9 mouse cellular contexts compared by ENCODE assay signal in genomic region chr6:34353658-34354353, GRCm38 (mm10). TPM values are rescaled to one million over a fixed set of nuclear protein-coding genes. Genes with fewer than 3 reads are reported as not detected.
DNase-seq lines count a peak whose midpoint lies in the region; ATAC-seq lines count a peak whose summit lies in the region.
"Had no signal": no experiment of that assay in that cellular context is flagged by ENCODE, and none has a peak within 500 bp of the region (broad histone marks: within the 10 kb centered on the region; RNA-seq: fewer than 3 reads in every experiment).

Akr1b8 (plus strand) TSS chr6:34354119.

- H3K9me3 ChIP-seq in embryonic facial prominence, embryonic 12.5 days: no peaks in the 10 kb centered on the region
- no peaks in the 10 kb centered on the region for H3K9me3 ChIP-seq in hindbrain, embryonic 14.5 days (ENCODE audit: control insufficient read depth, low read length)
- H3K9me3 ChIP-seq in midbrain, embryonic 11.5 days (ENCODE audit: control insufficient read depth, low read length): no peaks in the 10 kb centered on the region

- H3K4me1 ChIP-seq in embryonic facial prominence, embryonic 12.5 days: peaks cover 8% of the 10 kb centered on the region; the same call in 1 of the 2 replicates
- 0 out of 2 replicates have a peak, but pooled peaks cover 7% of the 10 kb centered on the region for H3K4me1 ChIP-seq in hindbrain, embryonic 14.5 days (replicated peaks; ENCODE audit: control insufficient read depth, insufficient read depth, low read length)
- H3K4me1 ChIP-seq in midbrain, embryonic 11.5 days (ENCODE audit: control insufficient read depth, insufficient read depth, low read length): peaks cover 8% of the 10 kb centered on the region; the same call in 1 of the 2 replicates

- no peaks in the 10 kb centered on the region for H3K27me3 ChIP-seq in embryonic facial prominence, embryonic 12.5 days
- H3K27me3 ChIP-seq in hindbrain, embryonic 14.5 days (ENCODE audit: control insufficient read depth, insufficient read depth, low read length): no peaks in the 10 kb centered on the region
- no peaks in the 10 kb centered on the region for H3K27me3 ChIP-seq in midbrain, embryonic 11.5 days (ENCODE audit: control insufficient read depth, insufficient read depth, low read length)

- H3K27ac ChIP-seq in embryonic facial prominence, embryonic 12.5 days: 0 out of 2 replicates have a peak within 1 kb of the TSS, but pooled peaks have one; percentile 18
- no peak within 1 kb of the TSS for H3K27ac ChIP-seq in hindbrain, embryonic 14.5 days
- H3K27ac ChIP-seq in midbrain, embryonic 11.5 days (ENCODE audit: low read depth, low read length): no peak within 1 kb of the TSS

- H3K36me3 ChIP-seq in embryonic facial prominence, embryonic 12.5 days: no peaks in the 10 kb centered on the region
- H3K36me3 ChIP-seq in hindbrain, embryonic 14.5 days (replicated peaks; ENCODE audit: control insufficient read depth, insufficient read depth): no peaks in the 10 kb centered on the region
- no peaks in the 10 kb centered on the region for H3K36me3 ChIP-seq in midbrain, embryonic 11.5 days (ENCODE audit: control insufficient read depth, insufficient read depth, low read length)

- 12% methylated on average over 16 of the region's 16 CpGs for WGBS in embryonic facial prominence, embryonic 12.5 days
- WGBS in hindbrain, embryonic 14.5 days: 17% methylated on average over 16 of the region's 16 CpGs
- 18% methylated on average over 16 of the region's 16 CpGs for WGBS in midbrain, embryonic 11.5 days

- peak; percentile 43 for DNase-seq in MN1 (ENCODE audit: low spot score)
- DNase-seq in adrenal gland, adult 8-10 months: peak; percentile 58
- DNase-seq in hindbrain, embryonic 14.5 days (ENCODE audit: low spot score): no peak
- DNase-seq in midbrain, embryonic 11.5 days (ENCODE audit: low spot score, missing footprints): peak; percentile 89
- no peak for DNase-seq in frontal cortex, postnatal 14 days (ENCODE audit: low spot score in 2 of 2)
- DNase-seq in right cerebral cortex, postnatal 10 days (ENCODE audit: low spot score in 2 of 2): no peak
- no peak for DNase-seq in ovary, postnatal 36 days (ENCODE audit: low spot score)

- H3K9ac ChIP-seq in embryonic facial prominence, embryonic 12.5 days: no peak within 1 kb of the TSS
- no peak within 1 kb of the TSS for H3K9ac ChIP-seq in hindbrain, embryonic 14.5 days
- H3K9ac ChIP-seq in midbrain, embryonic 11.5 days (ENCODE audit: low read length): peak within 1 kb of the TSS; percentile 46

- peak within 1 kb of the TSS; percentile 23 for H3K4me3 ChIP-seq in embryonic facial prominence, embryonic 12.5 days
- H3K4me3 ChIP-seq in hindbrain, embryonic 14.5 days (replicated peaks; ENCODE audit: low read length): peak within 1 kb of the TSS; percentile 17
- peak within 1 kb of the TSS; percentile 24 for H3K4me3 ChIP-seq in midbrain, embryonic 11.5 days (ENCODE audit: low read depth, low read length)

- no peak for ATAC-seq in embryonic facial prominence, embryonic 12.5 days (ENCODE audit: insufficient number of reproducible peaks, insufficient read depth, low FRiP score, low TSS enrichment)
- ATAC-seq in hindbrain, embryonic 14.5 days (ENCODE audit: low FRiP score): no peak
- ATAC-seq in midbrain, embryonic 11.5 days (ENCODE audit: low FRiP score): peak; percentile 58

- peak within 1 kb of the TSS; percentile 45 for H3K4me2 ChIP-seq in embryonic facial prominence, embryonic 12.5 days (replicated peaks)
- H3K4me2 ChIP-seq in hindbrain, embryonic 14.5 days (replicated peaks): peak within 1 kb of the TSS; percentile 42
- peak within 1 kb of the TSS; percentile 50 for H3K4me2 ChIP-seq in midbrain, embryonic 11.5 days

RNA-seq across cellular contexts. Expression of gene Akr1b8, which starts in this region (rescaled TPM):
- 100 to 1,000 TPM; 148 to 290 (median 206) TPM for total RNA-seq in adrenal gland, adult 8-10 months (2022)
- polyA plus RNA-seq in embryonic facial prominence, embryonic 12.5 days (2016; fragmentation: Nextera tagmentation; extraction: Ambion mirVana): 17.9 and 18.3 TPM in 2 replicates
- polyA plus RNA-seq in hindbrain, embryonic 14.5 days (2014; fragmentation: Nextera tagmentation; extraction: Ambion mirVana): 4.2 and 6.4 TPM in 2 replicates
- polyA plus RNA-seq in midbrain, embryonic 11.5 days (2014; fragmentation: Nextera tagmentation; extraction: Ambion mirVana): 23.0 and 25.5 TPM in 2 replicates
- total RNA-seq: common myeloid progenitor, adult 5-6 weeks had no signal

Comparison
In these comparisons a context has a peak if more than half of its experiments do, and no peak if none do; other contexts are left out.
1. DNase-seq: peak in MN1 (single experiment), adrenal gland, adult 8-10 months (single experiment) and midbrain, embryonic 11.5 days (single experiment); none in hindbrain, embryonic 14.5 days (single experiment), frontal cortex, postnatal 14 days (0 of 2), right cerebral cortex, postnatal 10 days (0 of 2) and ovary, postnatal 36 days (single experiment).
2. Peak in every context shown above with its lines, with median percentiles within 50 percentile points of each other: H3K4me2 ChIP-seq and H3K4me3 ChIP-seq.